Mouse (Mus musculus) NIH3T3 (cell line): ENCODE measurements around the gene Mrnip.

Experiments
- DNase-seq: peaks from one replicate; pipeline ENCODE4 v3.0.0-alpha.2; 2012; ENCODE audit warnings: low read depth

The Mrnip gene

GRCm38 (mm10) chr11:50203302-50203827 is 29.1 kb downstream of the Mrnip start:
- DNase-seq: no peak

DNA sequence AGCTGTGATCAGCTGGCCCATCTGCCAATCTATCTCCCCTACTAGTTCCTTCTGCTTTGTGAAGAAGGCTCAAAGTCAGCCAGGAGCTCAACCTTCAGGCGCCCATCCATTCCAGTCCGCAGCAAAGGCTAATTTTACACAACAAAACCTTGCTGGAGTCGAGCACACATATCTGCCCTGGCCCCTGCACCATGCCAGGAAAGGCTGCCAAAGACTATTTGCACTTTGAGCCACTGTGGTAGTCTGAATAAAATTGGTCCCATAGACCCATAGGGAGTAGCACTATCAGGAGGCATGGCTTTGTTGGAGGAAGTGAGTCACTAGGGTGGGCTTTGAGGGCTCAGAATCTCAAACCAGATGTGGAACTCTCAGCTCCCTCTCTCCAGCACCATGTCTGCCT is 31.2 kb downstream of the Mrnip start:
- DNase-seq: peak; percentile 38

DNA sequence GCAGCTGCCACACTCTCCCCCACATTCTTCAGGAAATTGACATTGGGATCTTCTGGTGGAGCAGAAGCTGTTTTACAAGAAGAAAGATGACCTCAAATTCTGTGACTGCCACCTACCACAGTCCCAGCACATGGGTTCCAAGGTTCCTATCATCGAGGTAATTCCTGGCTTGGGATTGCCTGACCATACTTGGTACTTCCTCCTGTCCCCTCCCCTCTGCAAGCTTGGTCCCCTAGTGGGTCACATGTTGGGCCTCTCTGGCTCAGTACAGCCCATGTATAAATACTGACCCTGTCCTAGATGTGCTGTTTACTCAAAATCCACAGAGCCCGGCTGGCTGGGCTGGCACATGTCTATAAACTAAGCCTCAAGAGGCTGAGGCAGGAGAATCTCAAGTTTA is 31.8 kb downstream of the Mrnip start:
- no peak for DNase-seq

GRCm38 (mm10) chr11:50207344-50207743 is 33.1 kb downstream of the Mrnip start:
- no peak for DNase-seq

GRCm38 (mm10) chr11:50208039-50208438 is 33.8 kb downstream of the Mrnip start:
- DNase-seq: no peak

DNA sequence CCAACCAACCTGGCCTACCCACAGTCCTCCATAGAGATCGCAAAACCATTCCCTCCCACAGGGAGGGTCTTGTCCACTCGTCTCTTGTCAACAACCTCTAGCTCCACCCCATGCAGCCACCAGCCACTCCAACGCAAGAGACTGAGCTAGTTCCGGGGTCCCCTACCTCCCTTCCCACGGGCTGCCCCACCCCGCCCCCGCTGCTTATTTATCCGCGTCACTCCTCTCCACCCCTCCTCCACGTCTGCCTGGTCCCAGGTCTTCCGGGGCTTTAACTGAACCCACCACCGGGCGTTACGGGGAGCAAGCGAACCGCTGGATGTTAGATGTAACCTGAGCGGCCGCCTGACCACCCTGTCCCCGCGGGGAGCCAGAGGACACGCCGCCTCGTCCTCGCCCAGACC is 35.9 kb downstream of the Mrnip start:
- peak; percentile 97 for DNase-seq

- peak; percentile 89 for DNase-seq
Observed at GRCm38 (mm10) chr11:50210505-50211151, 36.4 kb downstream of the Mrnip start, which contains the start of the genes Sqstm1 and Mgat4b. Sqstm1 (minus strand) TSS chr11:50210827. Mgat4b (plus strand) TSS chr11:50210890.

- DNase-seq: peak; percentile 41
Observed at GRCm38 (mm10) chr11:50211322-50212059, 37.2 kb downstream of the Mrnip start.

DNA sequence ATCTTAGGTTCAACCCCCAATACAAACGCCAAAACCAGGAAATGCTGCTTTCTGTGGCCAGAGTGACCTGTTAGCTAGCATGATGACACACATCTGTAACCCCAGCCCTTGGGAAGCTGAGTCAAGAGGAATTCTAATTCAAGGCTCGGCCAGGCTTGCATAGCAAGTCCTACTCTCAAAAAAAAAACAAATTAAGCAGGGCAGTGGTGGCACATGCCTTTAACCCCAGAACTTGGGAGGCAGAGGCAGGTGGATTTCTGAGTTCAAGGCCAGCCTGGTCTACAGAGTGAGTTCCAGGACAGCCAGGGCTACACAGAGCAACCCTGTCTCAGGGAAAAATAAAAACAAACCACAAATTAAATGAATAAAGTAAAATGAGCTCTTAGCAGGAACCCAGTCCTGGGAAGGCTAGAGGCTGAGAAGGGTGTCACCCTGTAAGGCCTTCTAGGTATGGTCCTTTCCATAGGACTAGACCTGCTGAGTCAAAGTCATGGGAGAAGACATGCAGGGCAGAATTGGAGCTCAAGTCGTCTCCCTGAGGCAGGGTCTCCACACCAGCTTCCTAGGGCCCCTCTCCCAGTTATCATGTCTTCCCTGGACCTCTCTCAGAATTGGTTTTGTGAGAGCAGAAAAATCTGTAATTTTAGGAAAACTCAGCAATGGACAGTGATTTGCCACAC is 38.0 kb downstream of the Mrnip start:
- DNase-seq: peak; percentile 66

DNA sequence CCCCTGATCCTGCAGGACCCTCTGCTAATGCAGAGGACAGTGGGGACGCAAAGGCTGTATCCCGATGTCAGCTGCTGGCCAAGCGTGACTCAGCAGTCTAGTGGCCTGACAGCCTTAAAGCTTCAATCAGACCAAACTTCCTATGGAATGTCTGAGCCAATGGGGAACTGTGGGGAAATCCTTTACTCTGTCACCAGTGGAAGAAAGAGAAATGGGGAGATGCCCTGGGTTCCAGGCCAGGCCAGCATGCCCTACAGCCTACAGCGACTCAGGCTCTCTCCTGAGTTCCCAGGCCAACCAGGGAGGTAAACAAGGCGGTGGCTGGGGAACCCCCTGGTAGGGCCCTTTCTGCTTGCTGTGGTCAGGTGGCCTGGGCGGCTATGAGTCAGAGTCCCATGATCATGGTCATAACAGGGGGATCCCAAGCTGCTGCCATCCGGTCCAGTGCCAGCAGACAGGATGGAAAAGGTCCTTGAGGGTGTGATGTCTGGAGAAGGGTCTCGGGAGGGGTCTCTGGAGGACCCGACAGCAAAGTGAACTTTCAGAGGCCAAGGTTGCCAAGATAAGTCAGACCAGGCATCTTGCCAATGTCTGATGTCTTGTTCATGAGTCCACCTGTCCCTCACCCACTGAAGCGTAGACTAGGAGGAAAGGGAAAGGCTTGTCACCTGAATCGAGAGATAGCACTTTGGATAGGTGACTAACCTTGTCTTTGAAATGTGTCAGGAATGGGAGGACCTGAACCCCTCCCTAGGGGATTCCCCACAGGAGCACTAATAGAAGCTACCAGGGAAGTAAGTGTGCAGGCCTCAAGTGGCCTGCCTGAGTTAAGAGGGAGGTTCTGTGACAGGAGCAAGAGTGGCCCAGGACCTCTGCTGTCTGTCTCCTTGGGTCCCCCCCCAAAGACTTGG is 38.9 kb downstream of the Mrnip start:
- peak; percentile 94 for DNase-seq

GRCm38 (mm10) chr11:50214631-50215030 is 40.4 kb downstream of the Mrnip start:
- no peak for DNase-seq

DNA sequence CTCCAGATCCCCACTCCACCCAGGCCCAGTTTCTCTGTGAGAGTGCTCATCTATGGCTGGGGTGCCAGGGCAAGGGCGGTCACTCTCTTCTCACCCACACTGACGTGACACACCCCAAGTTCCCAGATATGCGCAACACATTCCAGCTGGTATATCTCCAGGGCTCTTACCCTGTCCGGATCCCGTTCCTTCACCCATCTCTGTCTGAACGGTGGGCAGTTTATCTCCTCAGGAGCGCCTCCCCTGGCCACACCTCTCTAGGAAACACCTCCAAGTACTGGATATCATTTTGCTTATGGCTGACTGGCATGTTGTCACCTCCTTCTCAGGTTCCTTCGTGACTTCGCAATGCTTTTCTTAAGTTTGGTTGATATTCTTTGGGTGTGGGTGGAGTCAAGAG is 41.4 kb downstream of the Mrnip start:
- no peak for DNase-seq

DNA sequence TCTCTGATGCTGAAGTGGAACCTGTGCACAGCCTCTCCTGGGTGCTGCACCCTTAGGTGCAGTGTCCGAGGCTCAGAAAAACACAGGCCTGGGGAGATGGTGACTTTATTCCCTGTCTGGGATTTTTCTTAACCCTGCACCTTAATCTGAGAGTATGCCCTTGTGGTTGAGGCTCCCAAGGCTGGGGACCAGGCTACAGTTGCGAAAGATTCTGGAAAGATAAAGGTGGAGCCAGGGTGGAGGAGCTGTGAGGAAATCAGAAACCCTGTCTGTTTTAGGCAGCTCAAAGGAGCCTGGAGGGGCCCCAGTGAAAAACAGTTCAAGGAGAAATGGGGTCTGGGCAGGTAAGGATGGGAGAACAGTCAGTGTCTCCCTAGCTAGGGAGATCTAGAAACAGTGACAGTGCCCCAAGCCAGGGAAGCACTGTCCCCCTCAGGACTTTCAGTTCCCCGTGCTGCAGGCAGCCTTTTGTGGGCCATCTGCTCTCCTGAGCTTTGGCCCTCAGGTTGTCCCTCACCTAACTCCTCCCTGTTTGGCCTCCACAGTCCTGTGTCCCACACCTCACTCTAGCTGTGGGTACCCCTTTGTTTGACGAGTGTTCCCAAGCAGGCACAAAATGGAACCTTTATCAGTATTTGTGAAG is 42.6 kb downstream of the Mrnip start:
- DNase-seq: peak; percentile 34

DNA sequence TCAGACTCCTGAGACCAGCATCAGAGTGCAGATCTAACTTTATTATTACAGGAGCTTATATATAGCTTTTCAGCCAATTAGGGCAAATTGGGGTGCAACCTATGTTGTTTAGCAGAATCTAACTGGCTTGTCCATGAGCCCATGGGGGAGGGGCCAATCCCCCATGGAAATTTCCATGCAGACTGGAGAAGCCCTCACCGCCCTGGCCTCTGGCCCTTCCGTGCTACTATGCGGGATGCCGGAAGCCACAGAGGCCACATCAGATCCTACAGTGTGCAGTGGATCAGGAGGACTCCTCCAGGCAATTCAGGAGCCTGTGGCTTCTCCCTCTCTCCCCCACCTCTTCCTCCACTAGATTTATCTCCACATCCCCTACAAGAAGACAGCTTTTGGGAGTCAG is 43.6 kb downstream of the Mrnip start:
- DNase-seq: no peak

GRCm38 (mm10) chr11:50219833-50220232 is 45.6 kb downstream of the Mrnip start:
- DNase-seq: no peak

DNA sequence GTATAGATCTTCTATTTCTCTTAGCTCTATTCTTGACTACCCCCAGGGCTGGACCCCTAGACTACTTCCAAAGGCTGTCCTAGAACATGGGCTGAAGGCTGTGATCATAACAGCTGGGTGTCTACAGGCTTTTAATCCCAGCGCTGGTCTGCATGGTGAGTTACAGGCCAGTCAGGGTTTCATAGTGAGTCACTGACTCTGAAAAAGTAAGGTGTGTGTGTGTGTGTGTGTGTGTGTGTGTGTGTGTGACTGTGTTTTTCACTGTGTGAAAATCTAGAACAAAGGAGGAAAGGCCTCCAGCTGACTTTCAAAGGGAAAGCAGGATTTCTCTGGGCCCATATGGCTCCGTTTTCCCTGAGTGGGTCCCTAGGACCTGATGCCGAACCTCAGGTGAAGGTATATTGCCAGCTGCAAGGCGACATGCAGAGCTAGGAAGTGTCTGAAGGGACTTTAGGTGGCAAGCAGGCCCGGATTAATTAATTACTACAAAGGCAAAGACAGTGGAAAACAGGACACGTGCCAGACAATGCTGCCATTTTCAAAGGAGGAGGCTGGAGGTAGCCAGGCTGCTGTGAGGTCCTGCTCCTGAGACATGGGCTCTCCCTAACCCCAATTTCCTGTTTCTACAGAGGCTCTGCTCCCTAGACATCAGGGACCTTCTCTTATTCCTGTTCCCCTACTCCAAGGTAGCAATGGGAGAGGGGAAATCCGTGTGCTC is 48.5 kb downstream of the Mrnip start:
- DNase-seq: peak; percentile 44

- DNase-seq: no peak
Observed at GRCm38 (mm10) chr11:50223783-50224662, 49.8 kb downstream of the Mrnip start.

DNA sequence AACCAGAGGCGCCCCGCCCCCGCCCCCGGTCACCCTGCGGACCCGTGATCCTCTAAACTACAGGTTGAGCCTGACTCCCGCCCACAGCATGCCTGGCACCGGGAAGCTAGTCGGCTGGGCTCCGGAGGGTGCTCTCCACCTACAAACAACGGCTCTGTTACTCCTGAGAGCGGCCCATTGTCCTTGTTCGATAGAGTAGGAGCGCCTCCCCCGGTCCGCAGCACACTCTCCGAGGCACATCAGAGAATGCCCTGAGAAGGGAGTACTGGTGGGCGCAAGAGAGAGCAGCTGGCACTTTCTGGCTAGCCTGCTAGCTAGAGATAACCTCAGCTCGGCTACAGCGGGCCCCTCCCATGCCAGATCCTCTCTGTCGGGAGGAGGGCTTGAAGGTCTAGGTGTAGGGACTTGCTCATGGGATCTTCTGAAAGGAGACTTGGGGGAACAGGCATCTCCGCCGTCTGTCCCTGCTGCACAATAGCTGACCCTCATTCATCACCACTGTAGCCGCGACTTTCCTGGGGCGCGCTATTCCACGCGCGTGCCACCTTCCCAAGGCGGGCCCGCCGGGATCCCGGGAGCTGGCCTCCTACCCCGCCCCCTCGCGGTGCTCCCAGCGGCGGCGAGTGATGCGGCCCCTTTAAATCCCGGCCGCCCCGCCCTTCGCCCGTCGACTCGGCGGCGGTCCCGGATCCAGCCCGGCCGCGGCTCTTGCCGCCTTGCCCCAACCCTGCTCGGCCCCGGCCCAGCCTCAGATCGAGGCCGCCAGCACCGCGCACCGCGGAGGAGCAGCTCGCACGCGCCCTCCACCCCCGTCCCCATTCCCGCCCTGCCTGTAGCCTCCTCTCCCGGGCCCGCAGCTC is 50.7 kb downstream of the Mrnip start:
- DNase-seq: peak; percentile 92
